Mouse (Mus musculus): ENCODE measurements around the gene Nf1. TPM values are rescaled to one million over a fixed set of nuclear protein-coding genes. Genes with fewer than 3 reads are reported as not detected.
A peak's percentile ranks its signal among the peaks of the same experiment; 100 is the strongest.

Gene Nf1
- polyA plus RNA-seq, 1 experiment from 2014 or later: 7.1 TPM

DNA sequence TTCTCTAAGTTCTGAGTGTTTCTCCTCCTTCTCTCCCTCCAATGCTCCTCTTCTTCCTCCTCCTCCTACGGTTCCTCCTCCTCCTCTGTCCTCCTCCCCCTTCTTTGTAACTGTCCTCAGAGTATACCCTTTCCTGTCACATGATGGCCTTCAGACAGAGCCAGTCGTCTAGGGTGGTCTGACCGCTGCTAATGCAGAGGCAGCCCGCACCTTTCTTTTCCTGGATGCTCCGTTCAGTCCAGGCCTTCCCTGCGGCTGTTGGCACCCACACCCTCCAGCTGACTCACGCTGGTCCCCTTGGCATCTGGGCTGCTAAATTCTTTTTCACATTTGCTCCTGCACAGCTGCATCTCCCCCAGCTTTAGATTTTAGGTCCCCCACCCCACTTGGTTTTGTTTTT lies 33.0 kb upstream of the Nf1 start:
- Histone ChIP-seq H3K9me3 (replicated peaks) (no peaks in the 10 kb centered on the region), H3K27ac (peak overlapping the region; percentile 57), H3K27me3 (no peaks in the 10 kb centered on the region), H3K36me3 (ENCODE audit: poor library complexity, severe bottlenecking) (no peaks in the 10 kb centered on the region), H3K4me2 (0 out of 2 replicates have a peak overlapping the region, but pooled peaks have one; percentile 34), H3K4me1 (peaks cover 15% of the 10 kb centered on the region), H3K4me3 (no peak overlapping the region), H3K9ac (peak overlapping the region; percentile 16; the same call in 1 of the 2 replicates)
- WGBS: 13% methylated on average over 7 of the region's 7 CpGs
- ATAC-seq: no peak

GRCm38 (mm10) chr11:79306996-79307395 lies 32.5 kb upstream of the Nf1 start:
- 0 out of 2 replicates have a peak overlapping the region, but pooled peaks have one; percentile 57 for H3K27ac ChIP-seq
- H3K4me2 ChIP-seq: peak overlapping the region; percentile 34
- no peaks in the 10 kb centered on the region for H3K9me3 ChIP-seq (replicated peaks)
- H3K4me3 ChIP-seq: no peak overlapping the region
- peaks cover 15% of the 10 kb centered on the region for H3K4me1 ChIP-seq
- H3K9ac ChIP-seq: peak overlapping the region; percentile 16; the same call in 1 of the 2 replicates
- H3K36me3 ChIP-seq (ENCODE audit: poor library complexity, severe bottlenecking): no peaks in the 10 kb centered on the region
- WGBS: 3% methylated on average over 10 of the region's 10 CpGs
- no peaks in the 10 kb centered on the region for H3K27me3 ChIP-seq
- ATAC-seq: no peak

DNA sequence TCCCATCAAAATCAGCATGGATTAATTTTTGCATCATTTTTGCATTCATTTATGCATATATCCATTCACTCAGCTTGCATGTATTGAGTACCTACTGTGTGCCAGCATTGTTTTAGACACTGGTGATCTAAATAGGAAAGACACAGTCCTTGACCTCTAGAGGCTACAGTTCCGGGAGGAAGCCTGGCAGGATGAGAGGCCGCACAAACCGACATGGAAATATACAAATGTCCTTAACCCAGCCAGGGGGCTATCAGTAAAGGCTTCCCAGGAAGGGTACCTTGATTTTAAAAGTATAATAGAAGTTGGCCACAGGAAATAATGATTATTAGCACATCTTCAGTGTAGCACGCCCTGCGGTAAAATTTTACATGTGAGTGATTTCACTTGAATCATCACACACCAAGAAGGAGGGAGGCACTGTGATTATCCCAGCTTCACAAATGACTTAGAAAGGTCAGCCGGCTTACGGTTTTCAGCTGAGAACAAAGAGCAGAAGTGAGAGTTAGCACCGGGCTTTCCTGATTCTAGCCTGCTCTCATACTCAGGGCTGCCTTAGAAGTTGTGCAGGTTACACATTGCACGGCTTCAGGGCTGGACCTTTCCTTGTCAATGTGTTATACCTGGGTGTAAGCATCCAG lies 31.8 kb upstream of the Nf1 start:
- 31% methylated on average over 9 of the region's 9 CpGs for WGBS
- no peak overlapping the region for H3K4me2 ChIP-seq

GRCm38 (mm10) chr11:79310467-79310866 lies 29.0 kb upstream of the Nf1 start:
- H3K9me3 ChIP-seq (replicated peaks): no peaks in the 10 kb centered on the region
- no peak for ATAC-seq
- H3K27ac ChIP-seq: no peak overlapping the region; the same call in 1 of the 2 replicates
- 93% methylated on average over 5 of the region's 5 CpGs for WGBS
- no peaks in the 10 kb centered on the region for H3K27me3 ChIP-seq
- H3K36me3 ChIP-seq (ENCODE audit: poor library complexity, severe bottlenecking): no peaks in the 10 kb centered on the region
- H3K4me2 ChIP-seq: no peak overlapping the region
- no peak overlapping the region for H3K9ac ChIP-seq
- H3K4me1 ChIP-seq: peaks cover 15% of the 10 kb centered on the region
- no peak overlapping the region for H3K4me3 ChIP-seq

More for the DNA sequence above, 31.8 kb upstream of the Nf1 start:
- Histone ChIP-seq H3K27ac (no peak overlapping the region), H3K4me3 (no peak overlapping the region), H3K9ac (no peak overlapping the region), H3K4me1 (peaks cover 15% of the 10 kb centered on the region), H3K27me3 (no peaks in the 10 kb centered on the region), H3K9me3 (replicated peaks) (no peaks in the 10 kb centered on the region), H3K36me3 (ENCODE audit: poor library complexity, severe bottlenecking) (no peaks in the 10 kb centered on the region)
- no peak for ATAC-seq

GRCm38 (mm10) chr11:79316807-79317345 lies 22.6 kb upstream of the Nf1 start:
- H3K9ac ChIP-seq: no peak overlapping the region
- H3K4me2 ChIP-seq: no peak overlapping the region
- no peak overlapping the region for H3K4me3 ChIP-seq
- H3K9me3 ChIP-seq (replicated peaks): no peaks in the 10 kb centered on the region
- ATAC-seq: no peak
- H3K27ac ChIP-seq: no peak overlapping the region; the same call in 1 of the 2 replicates
- WGBS: 48% methylated on average over 8 of the region's 8 CpGs
- no peaks in the 10 kb centered on the region for H3K27me3 ChIP-seq
- no peaks in the 10 kb centered on the region for H3K36me3 ChIP-seq (ENCODE audit: poor library complexity, severe bottlenecking)
- H3K4me1 ChIP-seq: peaks cover 11% of the 10 kb centered on the region; the same call in 1 of the 2 replicates

DNA sequence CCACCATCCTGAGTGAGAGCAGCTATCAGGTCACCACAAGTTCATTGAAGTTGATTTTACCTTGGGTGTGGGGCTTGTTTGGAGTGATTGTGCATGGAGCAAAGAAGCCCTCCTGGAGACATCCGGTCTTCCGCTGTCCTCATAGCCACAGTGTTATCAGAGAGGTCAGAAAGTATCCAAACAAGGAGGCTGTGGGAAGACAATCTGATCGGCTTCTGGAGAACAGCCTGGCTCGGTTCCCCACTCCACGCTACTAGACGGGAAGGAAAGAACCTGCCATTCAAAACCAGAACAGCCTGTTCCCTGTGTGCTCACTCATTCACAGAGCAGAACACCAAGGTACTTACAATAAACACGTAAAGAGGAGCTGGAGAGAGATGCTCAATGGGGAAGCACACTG lies 19.7 kb upstream of the Nf1 start:
- no peak for ATAC-seq

GRCm38 (mm10) chr11:79323985-79324685 lies 15.4 kb upstream of the Nf1 start:
- Histone ChIP-seq H3K9ac (no peak overlapping the region), H3K4me3 (no peak overlapping the region), H3K9me3 (replicated peaks) (no peaks in the 10 kb centered on the region), H3K27me3 (no peaks in the 10 kb centered on the region), H3K27ac (no peak overlapping the region), H3K36me3 (ENCODE audit: poor library complexity, severe bottlenecking) (no peaks in the 10 kb centered on the region), H3K4me2 (no peak overlapping the region), H3K4me1 (no peaks in the 10 kb centered on the region)
- 63% methylated on average over 12 of the region's 12 CpGs for WGBS
- ATAC-seq: no peak

More for the DNA sequence above, 19.7 kb upstream of the Nf1 start:
- WGBS: 88% methylated on average over 7 of the region's 7 CpGs
- no peak overlapping the region for H3K9ac ChIP-seq
- no peaks in the 10 kb centered on the region for H3K36me3 ChIP-seq (ENCODE audit: poor library complexity, severe bottlenecking)
- H3K4me3 ChIP-seq: no peak overlapping the region
- peaks cover 11% of the 10 kb centered on the region; the same call in 1 of the 2 replicates for H3K4me1 ChIP-seq
- H3K9me3 ChIP-seq (replicated peaks): no peaks in the 10 kb centered on the region
- no peak overlapping the region for H3K27ac ChIP-seq
- no peak overlapping the region for H3K4me2 ChIP-seq
- H3K27me3 ChIP-seq: no peaks in the 10 kb centered on the region

- no peak for ATAC-seq
- Histone ChIP-seq H3K4me3 (no peak overlapping the region), H3K9me3 (replicated peaks) (no peaks in the 10 kb centered on the region), H3K27me3 (no peaks in the 10 kb centered on the region), H3K4me1 (no peaks in the 10 kb centered on the region), H3K9ac (no peak overlapping the region), H3K4me2 (no peak overlapping the region), H3K36me3 (ENCODE audit: poor library complexity, severe bottlenecking) (no peaks in the 10 kb centered on the region), H3K27ac (no peak overlapping the region)
- WGBS: 90% methylated on average over 8 of the region's 8 CpGs
Measured at GRCm38 (mm10) chr11:79325663-79326062, 13.8 kb upstream of the Nf1 start.

DNA sequence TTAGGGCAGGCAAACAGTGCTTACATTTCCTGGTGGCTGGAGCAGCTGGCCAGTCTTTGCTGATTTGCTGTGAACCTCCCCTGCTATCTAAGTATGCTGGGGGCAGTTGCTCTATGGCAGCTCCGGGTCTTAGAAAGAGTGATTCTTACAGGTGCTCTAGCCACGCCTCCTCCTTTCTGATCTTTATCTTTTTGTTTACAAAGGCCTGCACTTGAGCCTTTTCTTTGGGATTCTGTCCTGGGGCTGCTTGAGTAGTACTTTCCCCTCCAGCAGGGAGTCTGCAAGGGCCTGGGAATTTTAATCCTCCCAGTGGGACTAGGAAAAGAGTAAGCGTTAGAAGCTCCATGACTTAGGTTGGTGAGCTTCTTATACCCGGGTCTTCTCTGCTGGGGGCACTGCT lies 12.4 kb upstream of the Nf1 start:
- no peak for ATAC-seq
- Histone ChIP-seq H3K4me2 (no peak overlapping the region), H3K4me1 (no peaks in the 10 kb centered on the region), H3K9ac (no peak overlapping the region), H3K27ac (no peak overlapping the region), H3K27me3 (no peaks in the 10 kb centered on the region), H3K9me3 (replicated peaks) (no peaks in the 10 kb centered on the region), H3K4me3 (no peak overlapping the region), H3K36me3 (ENCODE audit: poor library complexity, severe bottlenecking) (no peaks in the 10 kb centered on the region)
- 11% methylated on average over 4 of the region's 4 CpGs for WGBS

- Histone ChIP-seq H3K9ac (no peak overlapping the region), H3K27ac (no peak overlapping the region), H3K4me2 (no peak overlapping the region), H3K27me3 (no peaks in the 10 kb centered on the region), H3K4me1 (no peaks in the 10 kb centered on the region), H3K36me3 (ENCODE audit: poor library complexity, severe bottlenecking) (no peaks in the 10 kb centered on the region), H3K9me3 (replicated peaks) (no peaks in the 10 kb centered on the region), H3K4me3 (no peak overlapping the region)
- ATAC-seq: no peak
- 92% methylated on average over 4 of the region's 4 CpGs for WGBS
Measured at GRCm38 (mm10) chr11:79328060-79328459, 11.4 kb upstream of the Nf1 start.

DNA sequence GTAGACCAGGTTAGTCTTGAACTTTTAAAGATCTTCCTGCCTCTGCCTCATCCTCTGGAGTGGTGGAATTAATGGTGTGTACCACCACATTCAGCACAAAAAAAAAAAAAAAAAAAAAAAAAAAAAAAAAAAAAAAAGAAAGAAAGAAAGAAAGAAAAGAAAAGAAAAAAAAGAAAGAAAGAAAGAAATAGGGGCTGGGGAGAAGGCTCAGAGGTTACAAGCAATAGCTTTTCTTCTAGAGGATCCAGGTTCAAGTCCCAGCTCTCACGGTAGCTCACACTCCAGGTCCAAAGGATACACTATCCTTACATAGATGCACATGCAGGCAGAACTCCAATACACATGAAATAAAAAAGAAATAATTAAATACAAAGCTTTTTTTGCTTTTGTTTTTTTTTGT lies 9.9 kb upstream of the Nf1 start:
- 100% methylated on average over 1 of the region's 1 CpGs for WGBS
- Histone ChIP-seq H3K9ac (no peak overlapping the region), H3K27me3 (no peaks in the 10 kb centered on the region), H3K36me3 (ENCODE audit: poor library complexity, severe bottlenecking) (no peaks in the 10 kb centered on the region), H3K4me1 (no peaks in the 10 kb centered on the region), H3K27ac (no peak overlapping the region), H3K9me3 (replicated peaks) (no peaks in the 10 kb centered on the region), H3K4me3 (no peak overlapping the region), H3K4me2 (no peak overlapping the region)
- ATAC-seq: no peak

DNA sequence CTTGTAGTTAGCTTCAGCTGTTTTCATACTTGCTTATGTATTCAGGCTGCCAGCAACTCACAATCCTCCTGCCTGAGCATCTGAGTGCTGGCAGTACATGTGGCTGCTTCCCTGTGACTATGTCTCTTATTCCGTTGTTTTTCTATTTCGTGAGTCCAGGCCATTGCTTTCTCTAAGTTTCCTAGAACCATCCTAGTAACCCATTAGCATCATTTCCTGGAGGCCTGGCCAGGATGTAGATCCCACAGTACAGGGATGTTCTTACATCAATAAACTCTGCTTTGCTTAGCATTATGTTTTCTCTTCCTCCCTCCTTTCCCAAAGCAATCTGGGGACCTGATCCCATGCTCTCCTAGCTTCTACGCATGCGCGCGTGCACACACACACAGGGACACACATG lies 4.4 kb upstream of the Nf1 start:
- Histone ChIP-seq H3K27me3 (no peaks in the 10 kb centered on the region), H3K4me1 (peaks cover 5% of the 10 kb centered on the region; the same call in 1 of the 2 replicates), H3K9ac (no peak overlapping the region), H3K27ac (no peak overlapping the region), H3K4me3 (no peak overlapping the region), H3K4me2 (no peak overlapping the region), H3K9me3 (replicated peaks) (no peaks in the 10 kb centered on the region; the same call in 1 of the 2 replicates), H3K36me3 (ENCODE audit: poor library complexity, severe bottlenecking) (no peaks in the 10 kb centered on the region)
- ATAC-seq: no peak
- 89% methylated on average over 6 of the region's 6 CpGs for WGBS

Measured in forebrain, embryonic 13.5 days (tissue).